17 mouse cellular contexts compared by ENCODE assay signal in genomic region chr15:27658356-27658755, GRCm38 (mm10).
"Had no signal": no experiment of that assay in that cellular context is flagged by ENCODE, and none has a peak within 500 bp of the region (broad histone marks: within the 10 kb centered on the region; RNA-seq: fewer than 3 reads in every experiment).

No protein-coding gene starts in this region.

- DNase-seq: kidney, adult 11 months; kidney, adult 8-10 months; kidney, postnatal 10 days; kidney, postnatal 36 days; layer of hippocampus, postnatal 36 days; liver, embryonic 13.5 days; lung, adult 2 months; lung, postnatal 14 days; lung, postnatal 4 days; midbrain, embryonic 14.5 days; thymus, adult 18-20 months; thymus, postnatal 36 days had no signal

- H3K4me2 ChIP-seq: kidney, embryonic 15.5 days; liver, embryonic 13.5 days; neural tube, embryonic 12.5 days; neural tube, embryonic 15.5 days had no signal

- H3K36me3 ChIP-seq: midbrain, embryonic 10.5 days; neural tube, embryonic 12.5 days; neural tube, embryonic 15.5 days had no signal

- H3K4me3 ChIP-seq: kidney, embryonic 15.5 days; left cerebral cortex, adult 2 months; liver, embryonic 13.5 days; midbrain, embryonic 10.5 days; neural tube, embryonic 12.5 days; neural tube, embryonic 15.5 days had no signal

- H3K9ac ChIP-seq: kidney, embryonic 15.5 days; liver, embryonic 13.5 days; neural tube, embryonic 12.5 days; neural tube, embryonic 15.5 days had no signal

- H3K27ac ChIP-seq: kidney, embryonic 15.5 days; left cerebral cortex, adult 2 months; liver, embryonic 13.5 days; midbrain, embryonic 10.5 days; neural tube, embryonic 12.5 days; neural tube, embryonic 15.5 days had no signal

- H3K4me1 ChIP-seq: kidney, embryonic 15.5 days; midbrain, embryonic 10.5 days; neural tube, embryonic 12.5 days; neural tube, embryonic 15.5 days had no signal

- H3K9me3 ChIP-seq: kidney, embryonic 15.5 days; liver, embryonic 13.5 days; midbrain, embryonic 10.5 days; neural tube, embryonic 12.5 days; neural tube, embryonic 15.5 days had no signal

- H3K27me3 ChIP-seq: kidney, embryonic 15.5 days; liver, embryonic 13.5 days; neural tube, embryonic 12.5 days; neural tube, embryonic 15.5 days had no signal
